ENCODE assay signal across 8 mouse cellular contexts in genomic region chr11:99230261-99231048, GRCm38 (mm10). TPM values are rescaled to one million over a fixed set of nuclear protein-coding genes. Genes with fewer than 3 reads are reported as not detected.
A peak's percentile ranks its signal among the peaks of the same experiment; 100 is the strongest.
DNase-seq lines count a peak whose midpoint lies in the region; ATAC-seq lines count a peak whose summit lies in the region.

TSS of gene Smarce1 (minus strand) at chr11:99231017.

- H3K36me3 ChIP-seq in embryonic facial prominence, embryonic 11.5 days (replicated peaks; ENCODE audit: control insufficient read depth, insufficient read depth, low read depth, low read length) = no peaks in the 10 kb centered on the region
- peaks cover 28% of the 10 kb centered on the region for H3K36me3 ChIP-seq in limb, embryonic 10.5 days
- H3K36me3 ChIP-seq in midbrain, embryonic 12.5 days = peaks cover 15% of the 10 kb centered on the region

- H3K4me1 ChIP-seq in embryonic facial prominence, embryonic 11.5 days (ENCODE audit: control insufficient read depth, insufficient read depth, low read length) = no peaks in the 10 kb centered on the region; the same call in 1 of the 2 replicates
- H3K4me1 ChIP-seq in limb, embryonic 10.5 days = peaks cover 20% of the 10 kb centered on the region
- peaks cover 25% of the 10 kb centered on the region for H3K4me1 ChIP-seq in midbrain, embryonic 12.5 days

- peak within 1 kb of the TSS; percentile 100 for H3K9ac ChIP-seq in embryonic facial prominence, embryonic 11.5 days (replicated peaks; ENCODE audit: low read length)
- peak within 1 kb of the TSS; percentile 98 for H3K9ac ChIP-seq in midbrain, embryonic 12.5 days (replicated peaks)

- H3K4me3 ChIP-seq in embryonic facial prominence, embryonic 11.5 days (ENCODE audit: low read depth, low read length) = peak within 1 kb of the TSS; percentile 89
- H3K4me3 ChIP-seq in limb, embryonic 10.5 days = peak within 1 kb of the TSS; percentile 93
- peak within 1 kb of the TSS; percentile 91 for H3K4me3 ChIP-seq in midbrain, embryonic 12.5 days

- peak within 1 kb of the TSS; percentile 68 for H3K4me2 ChIP-seq in embryonic facial prominence, embryonic 11.5 days (ENCODE audit: low read depth, low read length)
- peak within 1 kb of the TSS; percentile 74 for H3K4me2 ChIP-seq in midbrain, embryonic 12.5 days (replicated peaks)

- peak; percentile 83 for ATAC-seq in embryonic facial prominence, embryonic 11.5 days (replicated peaks; ENCODE audit: insufficient number of reproducible peaks, low FRiP score, low TSS enrichment, low read depth)
- ATAC-seq in granulocyte monocyte progenitor cell, adult 5-6 weeks (replicated peaks; ENCODE audit: poor library complexity, severe bottlenecking) = peak; percentile 82
- peak; percentile 90 for ATAC-seq in midbrain, embryonic 12.5 days (ENCODE audit: low FRiP score, low read depth)

- DNase-seq in 3134 (ENCODE audit: extremely low read depth, insufficient read length, low spot score) = peak; percentile 89
- DNase-seq in adrenal gland, postnatal 25 days = peak; percentile 81
- DNase-seq in embryonic facial prominence, embryonic 11.5 days (ENCODE audit: low spot score) = peak; percentile 85
- DNase-seq in kidney, adult 11 months = peak; percentile 62
- peak; percentile 87 for DNase-seq in limb, embryonic 10.5 days (ENCODE audit: low spot score)
- DNase-seq in skeletal muscle tissue, adult 2 months (ENCODE audit: low read depth, low spot score) = peak; percentile 50

- H3K27me3 ChIP-seq in embryonic facial prominence, embryonic 11.5 days (ENCODE audit: control insufficient read depth, insufficient read depth, low read length) = no peaks in the 10 kb centered on the region
- H3K27me3 ChIP-seq in limb, embryonic 10.5 days (ENCODE audit: low read depth, poor library complexity, severe bottlenecking) = no peaks in the 10 kb centered on the region
- H3K27me3 ChIP-seq in midbrain, embryonic 12.5 days = no peaks in the 10 kb centered on the region

- H3K27ac ChIP-seq in embryonic facial prominence, embryonic 11.5 days (replicated peaks; ENCODE audit: low read depth, low read length) = peak within 1 kb of the TSS; percentile 98
- peak within 1 kb of the TSS; percentile 100 for H3K27ac ChIP-seq in limb, embryonic 10.5 days
- peak within 1 kb of the TSS; percentile 99 for H3K27ac ChIP-seq in midbrain, embryonic 12.5 days (replicated peaks)

- H3K9me3 ChIP-seq in embryonic facial prominence, embryonic 11.5 days (replicated peaks; ENCODE audit: control insufficient read depth, low read length) = no peaks in the 10 kb centered on the region
- H3K9me3 ChIP-seq in limb, embryonic 10.5 days (replicated peaks) = no peaks in the 10 kb centered on the region
- H3K9me3 ChIP-seq in midbrain, embryonic 12.5 days = no peaks in the 10 kb centered on the region

- WGBS in embryonic facial prominence, embryonic 11.5 days = 0% methylated on average over 86 of the region's 87 CpGs
- WGBS in limb, embryonic 10.5 days = under 1% methylated on average over 87 of the region's 87 CpGs
- WGBS in midbrain, embryonic 12.5 days = under 1% methylated on average over 86 of the region's 87 CpGs

RNA-seq across cellular contexts. Expression of gene Smarce1, which starts in this region (rescaled TPM):
- total RNA-seq in adrenal gland, postnatal 25 days (2021) = 63.5 and 101 TPM in 2 replicates
- 223 and 226 TPM in 2 replicates for polyA plus RNA-seq in embryonic facial prominence, embryonic 11.5 days (2014; fragmentation: Nextera tagmentation; extraction: Ambion mirVana)
- 91.7 and 118 TPM in 2 replicates for total RNA-seq in granulocyte monocyte progenitor cell, adult 5-6 weeks (2014; fragmentation: Nextera tagmentation)
- total RNA-seq in granulocyte monocyte progenitor cell, adult 5-6 weeks (2017) = 256 and 293 TPM in 2 replicates
- 352 and 394 TPM in 2 replicates for polyA plus RNA-seq in limb, embryonic 10.5 days (2016; fragmentation: Nextera tagmentation; extraction: Ambion mirVana)
- polyA plus RNA-seq in midbrain, embryonic 12.5 days (2016; fragmentation: Nextera tagmentation; extraction: Ambion mirVana) = 357 and 380 TPM in 2 replicates

Comparison
In these comparisons a context has a peak if more than half of its experiments do, and no peak if none do; other contexts are left out.
1. Peak in every context shown above with its lines: DNase-seq, ATAC-seq, H3K4me3 ChIP-seq and H3K27ac ChIP-seq.